Mouse (Mus musculus): ENCODE data around the gene Grm4. TPM values are rescaled to one million over a fixed set of nuclear protein-coding genes. Genes with fewer than 3 reads are reported as not detected.

The Grm4 gene
- polyA plus RNA-seq, 1 experiment from 2014 or later: 11.0 TPM

DNA sequence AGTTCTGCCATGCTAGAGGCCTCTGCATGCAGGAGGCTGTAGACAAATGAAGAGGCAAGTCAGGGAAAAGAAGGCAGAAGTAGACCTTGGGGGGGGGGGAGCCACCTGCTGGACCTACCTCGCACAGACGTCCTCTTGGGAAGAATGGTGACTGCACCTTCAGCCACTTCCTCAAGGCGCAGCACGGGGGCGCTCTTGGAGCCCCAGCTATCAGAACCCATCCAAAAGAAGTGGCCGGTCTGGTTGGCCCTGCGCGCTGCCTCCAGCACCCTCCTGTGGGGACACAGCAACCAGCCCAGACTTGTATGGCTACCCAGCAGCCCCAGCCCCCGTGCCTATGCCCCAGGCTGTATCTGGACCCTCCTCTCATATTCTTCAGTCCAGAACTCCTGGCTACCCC, 69.4 kb downstream of the Grm4 start:
- no peaks in the 10 kb centered on the region for H3K9me3 ChIP-seq (replicated peaks; ENCODE audit: control insufficient read depth, low read length, poor library complexity, severe bottlenecking)
- H3K4me3 ChIP-seq (ENCODE audit: low read depth, low read length): no peak overlapping the region
- no peak for ATAC-seq
- H3K4me2 ChIP-seq (ENCODE audit: low read length): no peak overlapping the region
- H3K27ac ChIP-seq (ENCODE audit: low read length): no peak overlapping the region
- H3K9ac ChIP-seq (ENCODE audit: low read depth, low read length): no peak overlapping the region
- H3K36me3 ChIP-seq (ENCODE audit: control insufficient read depth, insufficient read depth, low read length): no peaks in the 10 kb centered on the region
- 29% methylated on average over 9 of the region's 9 CpGs for WGBS
- peaks cover 2% of the 10 kb centered on the region; the same call in 1 of the 2 replicates for H3K4me1 ChIP-seq (ENCODE audit: control insufficient read depth, insufficient read depth, low read length)
- H3K27me3 ChIP-seq (ENCODE audit: control insufficient read depth, insufficient read depth, low read depth, low read length): no peaks in the 10 kb centered on the region

DNA sequence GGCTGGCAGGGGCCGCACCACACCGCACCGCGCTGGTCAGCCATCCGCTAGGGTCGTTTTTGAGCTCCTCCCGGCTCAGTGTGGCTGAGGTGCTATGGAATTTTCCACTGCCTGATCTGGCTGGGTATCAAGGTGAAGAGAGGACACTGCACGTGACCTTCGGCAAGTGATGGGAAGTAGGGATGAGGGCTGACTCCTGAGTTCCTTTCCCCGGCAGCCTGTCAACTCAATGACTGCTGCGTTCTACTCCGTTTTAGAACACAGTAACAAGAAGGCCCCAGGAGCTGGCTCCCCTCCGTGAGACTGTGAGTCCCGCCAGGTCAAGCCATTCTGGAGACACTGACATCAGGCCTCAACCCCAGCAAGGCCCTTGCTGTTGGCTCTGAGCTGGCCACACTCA, 70.0 kb downstream of the Grm4 start:
- peaks cover 2% of the 10 kb centered on the region; the same call in 1 of the 2 replicates for H3K4me1 ChIP-seq (ENCODE audit: control insufficient read depth, insufficient read depth, low read length)
- no peak for ATAC-seq
- H3K27ac ChIP-seq (ENCODE audit: low read length): no peak overlapping the region
- no peaks in the 10 kb centered on the region for H3K36me3 ChIP-seq (ENCODE audit: control insufficient read depth, insufficient read depth, low read length)
- no peak overlapping the region for H3K9ac ChIP-seq (ENCODE audit: low read depth, low read length)
- no peak overlapping the region for H3K4me3 ChIP-seq (ENCODE audit: low read depth, low read length)
- 91% methylated on average over 14 of the region's 14 CpGs for WGBS
- H3K9me3 ChIP-seq (replicated peaks; ENCODE audit: control insufficient read depth, low read length, poor library complexity, severe bottlenecking): no peaks in the 10 kb centered on the region
- H3K27me3 ChIP-seq (ENCODE audit: control insufficient read depth, insufficient read depth, low read depth, low read length): no peaks in the 10 kb centered on the region
- H3K4me2 ChIP-seq (ENCODE audit: low read length): no peak overlapping the region

DNA sequence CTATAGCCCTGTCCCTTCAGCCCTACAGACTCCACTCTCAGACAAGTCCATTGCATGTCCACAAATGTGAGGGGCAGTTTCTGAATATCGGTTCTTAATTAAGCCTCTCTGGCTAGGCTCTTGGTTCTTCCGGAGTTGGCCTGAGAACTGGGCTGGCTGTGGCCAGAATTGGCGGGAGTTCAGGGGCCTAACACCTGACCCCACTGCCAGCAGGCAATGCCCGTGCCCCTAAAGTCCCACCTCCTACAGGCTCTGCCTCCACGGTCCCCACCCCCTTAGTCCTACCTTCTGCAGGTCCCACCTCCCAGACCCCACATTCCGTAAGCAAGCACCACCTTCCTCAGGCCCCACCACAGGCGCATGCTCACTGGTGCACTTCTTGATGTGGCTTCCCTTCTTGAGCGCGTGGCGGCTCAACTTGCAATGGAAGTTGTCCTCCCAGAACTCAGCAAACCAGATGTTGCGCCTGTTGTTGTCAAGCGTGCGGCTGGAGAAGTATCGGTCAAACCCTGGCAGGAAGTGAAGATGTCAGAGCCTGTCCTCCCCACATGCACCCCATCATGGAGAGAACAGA, 71.4 kb downstream of the Grm4 start:
- Histone ChIP-seq H3K4me3 (ENCODE audit: low read depth, low read length) (no peak overlapping the region), H3K4me1 (ENCODE audit: control insufficient read depth, insufficient read depth, low read length) (peaks cover 2% of the 10 kb centered on the region; the same call in 1 of the 2 replicates), H3K27me3 (ENCODE audit: control insufficient read depth, insufficient read depth, low read depth, low read length) (no peaks in the 10 kb centered on the region), H3K9ac (ENCODE audit: low read depth, low read length) (no peak overlapping the region), H3K36me3 (ENCODE audit: control insufficient read depth, insufficient read depth, low read length) (no peaks in the 10 kb centered on the region), H3K4me2 (ENCODE audit: low read length) (no peak overlapping the region), H3K27ac (ENCODE audit: low read length) (no peak overlapping the region), H3K9me3 (replicated peaks; ENCODE audit: control insufficient read depth, low read length, poor library complexity, severe bottlenecking) (no peaks in the 10 kb centered on the region)
- ATAC-seq: no peak
- 91% methylated on average over 14 of the region's 14 CpGs for WGBS

DNA sequence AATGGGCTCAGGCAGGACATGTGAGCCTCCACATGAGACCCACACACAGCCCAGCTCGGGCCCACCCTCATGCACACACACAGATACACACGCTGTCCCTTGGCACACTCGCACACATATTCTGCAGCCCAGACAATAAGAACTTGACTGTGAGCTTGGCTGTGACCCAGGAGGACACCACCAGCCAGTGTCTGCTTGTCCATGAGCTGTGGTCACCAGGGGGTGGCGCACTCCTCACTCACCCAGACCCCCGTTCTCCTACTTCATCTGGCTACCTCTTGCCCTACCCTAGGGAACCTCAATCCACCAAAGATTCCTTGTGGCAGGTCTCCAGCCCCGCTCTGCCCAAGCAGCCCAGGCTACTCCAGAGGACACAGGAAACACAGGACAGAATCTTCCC, 72.5 kb downstream of the Grm4 start:
- no peaks in the 10 kb centered on the region for H3K36me3 ChIP-seq (ENCODE audit: control insufficient read depth, insufficient read depth, low read length)
- H3K9ac ChIP-seq (ENCODE audit: low read depth, low read length): no peak overlapping the region
- no peak overlapping the region for H3K27ac ChIP-seq (ENCODE audit: low read length)
- no peak overlapping the region for H3K4me3 ChIP-seq (ENCODE audit: low read depth, low read length)
- WGBS: 54% methylated on average over 6 of the region's 6 CpGs
- peaks cover 2% of the 10 kb centered on the region; the same call in 1 of the 2 replicates for H3K4me1 ChIP-seq (ENCODE audit: control insufficient read depth, insufficient read depth, low read length)
- H3K27me3 ChIP-seq (ENCODE audit: control insufficient read depth, insufficient read depth, low read depth, low read length): no peaks in the 10 kb centered on the region
- ATAC-seq: no peak
- no peak overlapping the region for H3K4me2 ChIP-seq (ENCODE audit: low read length)
- no peaks in the 10 kb centered on the region for H3K9me3 ChIP-seq (replicated peaks; ENCODE audit: control insufficient read depth, low read length, poor library complexity, severe bottlenecking)

DNA sequence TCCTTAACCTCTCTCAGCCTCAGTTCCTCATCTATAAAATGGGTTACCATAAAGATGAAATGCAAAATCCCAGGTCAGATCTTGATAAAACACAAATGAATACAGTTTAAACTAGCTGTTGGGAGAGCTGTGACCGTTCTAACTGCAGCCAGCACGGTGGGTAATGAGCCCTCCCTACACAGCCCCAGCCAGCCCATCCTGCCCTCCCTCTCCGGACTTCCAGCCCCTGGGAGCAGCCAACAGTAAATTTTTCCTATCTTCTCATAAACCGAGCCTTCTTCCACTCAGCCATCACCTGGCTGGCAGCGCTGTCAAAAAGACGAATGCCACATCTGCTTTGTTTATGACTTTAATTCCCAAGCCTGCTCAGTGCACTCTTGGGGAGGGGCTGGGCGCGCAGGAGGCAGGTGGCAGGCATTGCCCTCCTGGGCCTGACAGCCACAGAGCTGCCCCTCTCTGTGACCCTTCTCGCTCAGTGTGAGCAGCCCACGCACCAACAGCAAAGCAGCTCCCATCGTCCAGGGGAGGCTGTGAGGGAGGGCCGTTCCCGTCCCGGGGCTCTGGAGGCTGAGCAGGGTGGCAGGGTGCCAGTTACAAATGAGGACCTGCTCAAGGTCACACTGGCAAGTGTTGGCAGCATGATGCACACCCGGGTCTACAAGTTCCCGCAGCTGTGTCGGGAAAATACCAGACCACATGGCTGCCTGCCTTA, 75.7 kb downstream of the Grm4 start:
- ATAC-seq: no peak
- H3K9me3 ChIP-seq (replicated peaks; ENCODE audit: control insufficient read depth, low read length, poor library complexity, severe bottlenecking): no peaks in the 10 kb centered on the region
- H3K4me3 ChIP-seq (ENCODE audit: low read depth, low read length): no peak overlapping the region
- WGBS: 57% methylated on average over 17 of the region's 17 CpGs
- peaks cover 6% of the 10 kb centered on the region; the same call in 1 of the 2 replicates for H3K4me1 ChIP-seq (ENCODE audit: control insufficient read depth, insufficient read depth, low read length)
- no peak overlapping the region for H3K27ac ChIP-seq (ENCODE audit: low read length)
- no peaks in the 10 kb centered on the region for H3K27me3 ChIP-seq (ENCODE audit: control insufficient read depth, insufficient read depth, low read depth, low read length)
- H3K9ac ChIP-seq (ENCODE audit: low read depth, low read length): peak overlapping the region; percentile 55; the same call in 1 of the 2 replicates
- no peaks in the 10 kb centered on the region for H3K36me3 ChIP-seq (ENCODE audit: control insufficient read depth, insufficient read depth, low read length)
- no peak overlapping the region for H3K4me2 ChIP-seq (ENCODE audit: low read length)

DNA sequence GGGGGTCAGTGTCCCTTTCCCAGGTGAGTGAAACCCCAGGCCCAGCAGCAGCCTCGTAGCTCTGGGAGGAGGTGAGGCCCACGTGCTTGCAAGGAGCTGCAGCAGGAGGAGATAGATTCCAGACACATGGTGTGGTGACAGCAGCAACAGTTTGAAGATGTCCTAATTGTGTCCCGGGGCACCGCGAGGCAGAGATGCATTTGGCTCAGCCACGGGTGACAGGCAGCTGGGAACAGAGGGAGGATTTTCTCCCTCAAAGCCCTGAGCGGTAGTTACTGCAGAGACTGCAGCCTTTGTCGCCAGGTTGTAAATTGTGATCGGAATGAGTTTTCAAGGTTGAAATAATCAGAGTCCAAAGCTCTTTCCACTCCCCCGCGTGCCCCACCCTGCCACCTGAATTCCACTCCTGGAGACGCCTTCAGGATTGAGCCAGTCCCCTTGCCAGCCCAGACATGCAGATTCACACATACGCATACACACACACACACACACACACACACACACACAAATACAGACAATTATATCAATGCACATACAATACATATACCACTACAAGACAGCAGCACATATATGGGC, 78.6 kb downstream of the Grm4 start:
- Histone ChIP-seq H3K4me2 (ENCODE audit: low read length) (no peak overlapping the region), H3K36me3 (ENCODE audit: control insufficient read depth, insufficient read depth, low read length) (peaks cover 3% of the 10 kb centered on the region; the same call in 1 of the 2 replicates), H3K9me3 (replicated peaks; ENCODE audit: control insufficient read depth, low read length, poor library complexity, severe bottlenecking) (no peaks in the 10 kb centered on the region), H3K27ac (ENCODE audit: low read length) (peak overlapping the region; percentile 53; the same call in 1 of the 2 replicates), H3K4me3 (ENCODE audit: low read depth, low read length) (no peak overlapping the region), H3K4me1 (ENCODE audit: control insufficient read depth, insufficient read depth, low read length) (peaks cover 4% of the 10 kb centered on the region; the same call in 1 of the 2 replicates), H3K27me3 (ENCODE audit: control insufficient read depth, insufficient read depth, low read depth, low read length) (no peaks in the 10 kb centered on the region), H3K9ac (ENCODE audit: low read depth, low read length) (no peak overlapping the region)
- no peak for ATAC-seq
- WGBS: 30% methylated on average over 13 of the region's 13 CpGs

DNA sequence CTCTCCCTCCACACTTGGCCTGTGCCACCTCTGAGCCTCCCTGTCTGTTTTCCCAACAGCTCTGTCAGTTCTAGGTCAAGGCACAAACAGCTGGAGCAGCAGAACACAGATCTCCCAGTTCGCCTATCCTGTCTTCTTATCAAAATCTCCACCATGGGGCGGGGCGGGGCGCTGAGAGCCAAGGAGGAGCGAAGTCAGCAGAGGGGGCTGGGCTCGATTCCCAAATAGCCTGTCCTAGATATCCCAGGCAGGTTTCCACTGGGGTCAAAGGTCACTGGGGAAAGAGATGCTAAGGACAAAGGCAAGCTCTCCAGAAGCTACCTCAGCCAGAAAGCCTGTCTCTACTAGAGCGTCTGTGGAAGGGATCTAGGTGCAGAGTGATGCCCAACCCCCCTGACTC, 79.4 kb downstream of the Grm4 start:
- no peaks in the 10 kb centered on the region for H3K27me3 ChIP-seq (ENCODE audit: control insufficient read depth, insufficient read depth, low read depth, low read length)
- no peaks in the 10 kb centered on the region for H3K9me3 ChIP-seq (replicated peaks; ENCODE audit: control insufficient read depth, low read length, poor library complexity, severe bottlenecking)
- H3K4me2 ChIP-seq (ENCODE audit: low read length): no peak overlapping the region
- no peak overlapping the region for H3K27ac ChIP-seq (ENCODE audit: low read length)
- ATAC-seq: no peak
- WGBS: 63% methylated on average over 7 of the region's 7 CpGs
- H3K36me3 ChIP-seq (ENCODE audit: control insufficient read depth, insufficient read depth, low read length): peaks cover 3% of the 10 kb centered on the region; the same call in 1 of the 2 replicates
- no peak overlapping the region for H3K4me3 ChIP-seq (ENCODE audit: low read depth, low read length)
- peaks cover 4% of the 10 kb centered on the region; the same call in 1 of the 2 replicates for H3K4me1 ChIP-seq (ENCODE audit: control insufficient read depth, insufficient read depth, low read length)
- no peak overlapping the region for H3K9ac ChIP-seq (ENCODE audit: low read depth, low read length)

DNA sequence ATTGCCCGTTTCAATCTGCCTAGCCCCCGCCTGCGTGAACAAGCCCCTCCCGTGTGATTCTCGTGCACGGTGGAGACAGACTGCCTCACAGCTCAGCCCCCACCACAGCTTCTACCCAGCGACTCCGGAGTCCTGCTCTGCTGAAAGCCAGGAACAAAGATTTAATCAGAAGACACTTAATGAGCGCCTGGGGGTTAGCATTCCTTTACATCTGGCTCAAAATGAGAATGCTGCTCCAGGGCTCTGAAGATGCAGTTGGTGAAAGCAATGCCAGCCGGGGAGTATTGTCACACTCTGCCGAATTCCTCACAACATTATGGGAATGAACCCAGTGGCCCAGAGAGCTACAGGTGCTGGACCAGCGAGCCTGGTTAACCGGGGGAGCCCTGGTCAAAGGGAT, 85.4 kb downstream of the Grm4 start:
- no peak for ATAC-seq
- H3K27me3 ChIP-seq (ENCODE audit: control insufficient read depth, insufficient read depth, low read depth, low read length): no peaks in the 10 kb centered on the region
- WGBS: 16% methylated on average over 13 of the region's 13 CpGs
- H3K36me3 ChIP-seq (ENCODE audit: control insufficient read depth, insufficient read depth, low read length): peaks cover 3% of the 10 kb centered on the region; the same call in 1 of the 2 replicates
- no peak overlapping the region for H3K27ac ChIP-seq (ENCODE audit: low read length)
- H3K4me2 ChIP-seq (ENCODE audit: low read length): no peak overlapping the region
- no peaks in the 10 kb centered on the region for H3K9me3 ChIP-seq (replicated peaks; ENCODE audit: control insufficient read depth, low read length, poor library complexity, severe bottlenecking)
- H3K4me1 ChIP-seq (ENCODE audit: control insufficient read depth, insufficient read depth, low read length): peaks cover 10% of the 10 kb centered on the region
- no peak overlapping the region for H3K9ac ChIP-seq (ENCODE audit: low read depth, low read length)
- no peak overlapping the region for H3K4me3 ChIP-seq (ENCODE audit: low read depth, low read length)

DNA sequence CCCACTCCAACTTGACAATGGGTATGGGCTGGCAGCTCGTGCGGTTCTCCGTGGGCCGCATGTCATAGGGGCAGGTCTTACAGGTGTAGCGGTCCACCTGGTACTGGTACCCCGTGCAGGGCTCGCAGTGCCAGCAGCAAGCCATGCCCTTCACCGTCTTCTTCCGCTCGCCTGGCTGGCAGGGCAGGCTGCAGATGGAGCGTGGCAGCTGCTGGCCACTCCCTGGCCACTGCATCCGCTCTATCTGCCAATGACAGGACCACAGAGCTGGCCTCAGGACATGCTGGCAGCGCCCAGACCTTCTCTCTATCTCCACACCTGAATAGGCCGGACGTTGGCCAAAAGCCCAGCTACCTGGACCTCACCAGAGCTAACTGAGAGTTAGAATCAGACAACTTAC, 86.0 kb downstream of the Grm4 start:
- Histone ChIP-seq H3K36me3 (ENCODE audit: control insufficient read depth, insufficient read depth, low read length) (peaks cover 3% of the 10 kb centered on the region; the same call in 1 of the 2 replicates), H3K9me3 (replicated peaks; ENCODE audit: control insufficient read depth, low read length, poor library complexity, severe bottlenecking) (no peaks in the 10 kb centered on the region), H3K4me2 (ENCODE audit: low read length) (no peak overlapping the region), H3K4me1 (ENCODE audit: control insufficient read depth, insufficient read depth, low read length) (peaks cover 10% of the 10 kb centered on the region), H3K9ac (ENCODE audit: low read depth, low read length) (no peak overlapping the region), H3K4me3 (ENCODE audit: low read depth, low read length) (no peak overlapping the region), H3K27ac (ENCODE audit: low read length) (no peak overlapping the region), H3K27me3 (ENCODE audit: control insufficient read depth, insufficient read depth, low read depth, low read length) (no peaks in the 10 kb centered on the region)
- no peak for ATAC-seq
- WGBS: 91% methylated on average over 14 of the region's 15 CpGs
